Mouse (Mus musculus): ENCODE data around the gene St7. TPM values are rescaled to one million over a fixed set of nuclear protein-coding genes. Genes with fewer than 3 reads are reported as not detected.

St7 gene
- polyA plus RNA-seq, 1 experiment from 2014 or later = 13.8 TPM

GRCm38 (mm10) chr6:17914300-17914699 is 221.6 kb downstream of the St7 start:
- Histone ChIP-seq H3K27ac (no peak overlapping the region), H3K4me2 (no peak overlapping the region), H3K4me3 (no peak overlapping the region), H3K27me3 (replicated peaks) (no peaks in the 10 kb centered on the region), H3K4me1 (no peaks in the 10 kb centered on the region), H3K9ac (no peak overlapping the region), H3K9me3 (replicated peaks) (no peaks in the 10 kb centered on the region), H3K36me3 (no peaks in the 10 kb centered on the region)
- ATAC-seq = no peak
- 75% methylated on average over 3 of the region's 3 CpGs for WGBS (ENCODE audit: insufficient replicate concordance)

GRCm38 (mm10) chr6:17917233-17917632 is 224.5 kb downstream of the St7 start:
- H3K4me2 ChIP-seq = no peak overlapping the region
- H3K9ac ChIP-seq = no peak overlapping the region
- H3K4me1 ChIP-seq = no peaks in the 10 kb centered on the region
- peaks cover 2% of the 10 kb centered on the region; the same call in 1 of the 2 replicates for H3K36me3 ChIP-seq
- H3K27me3 ChIP-seq (replicated peaks) = no peaks in the 10 kb centered on the region
- H3K4me3 ChIP-seq = no peak overlapping the region
- ATAC-seq = no peak
- H3K9me3 ChIP-seq (replicated peaks) = no peaks in the 10 kb centered on the region
- no peak overlapping the region for H3K27ac ChIP-seq
- WGBS (ENCODE audit: insufficient replicate concordance) = 78% methylated on average over 4 of the region's 4 CpGs

GRCm38 (mm10) chr6:17922180-17922579 is 229.4 kb downstream of the St7 start:
- Histone ChIP-seq H3K4me3 (no peak overlapping the region), H3K27me3 (replicated peaks) (no peaks in the 10 kb centered on the region), H3K9me3 (replicated peaks) (no peaks in the 10 kb centered on the region), H3K36me3 (peaks cover 5% of the 10 kb centered on the region; the same call in 1 of the 2 replicates), H3K4me1 (no peaks in the 10 kb centered on the region), H3K27ac (no peak overlapping the region), H3K4me2 (no peak overlapping the region), H3K9ac (no peak overlapping the region)
- WGBS (ENCODE audit: insufficient replicate concordance) = 65% methylated on average over 1 of the region's 1 CpGs
- no peak for ATAC-seq

GRCm38 (mm10) chr6:17922967-17923366 is 230.2 kb downstream of the St7 start:
- no peak overlapping the region for H3K4me2 ChIP-seq
- 46% methylated on average over 3 of the region's 3 CpGs for WGBS (ENCODE audit: insufficient replicate concordance)
- no peaks in the 10 kb centered on the region for H3K27me3 ChIP-seq (replicated peaks)

GRCm38 (mm10) chr6:17923370-17923769 is 230.6 kb downstream of the St7 start:
- Histone ChIP-seq H3K4me2 (no peak overlapping the region), H3K9ac (no peak overlapping the region), H3K4me3 (no peak overlapping the region), H3K9me3 (replicated peaks) (no peaks in the 10 kb centered on the region), H3K27ac (no peak overlapping the region), H3K4me1 (no peaks in the 10 kb centered on the region), H3K36me3 (peaks cover 5% of the 10 kb centered on the region; the same call in 1 of the 2 replicates), H3K27me3 (replicated peaks) (no peaks in the 10 kb centered on the region)
- no peak for ATAC-seq
- WGBS (ENCODE audit: insufficient replicate concordance) = 57% methylated on average over 3 of the region's 3 CpGs

More at GRCm38 (mm10) chr6:17922967-17923366, 230.2 kb downstream of the St7 start:
- H3K9me3 ChIP-seq (replicated peaks) = no peaks in the 10 kb centered on the region
- H3K9ac ChIP-seq = no peak overlapping the region
- no peak for ATAC-seq
- H3K4me3 ChIP-seq = no peak overlapping the region
- no peaks in the 10 kb centered on the region for H3K4me1 ChIP-seq
- H3K36me3 ChIP-seq = peaks cover 5% of the 10 kb centered on the region; the same call in 1 of the 2 replicates
- no peak overlapping the region for H3K27ac ChIP-seq

GRCm38 (mm10) chr6:17923894-17924505 is 231.3 kb downstream of the St7 start:
- peaks cover 5% of the 10 kb centered on the region; the same call in 1 of the 2 replicates for H3K36me3 ChIP-seq
- H3K4me3 ChIP-seq = no peak overlapping the region
- 80% methylated on average over 10 of the region's 10 CpGs for WGBS (ENCODE audit: insufficient replicate concordance)
- no peak overlapping the region for H3K9ac ChIP-seq
- H3K4me2 ChIP-seq = no peak overlapping the region
- ATAC-seq = no peak
- no peaks in the 10 kb centered on the region for H3K4me1 ChIP-seq
- H3K27ac ChIP-seq = no peak overlapping the region
- no peaks in the 10 kb centered on the region for H3K9me3 ChIP-seq (replicated peaks)
- H3K27me3 ChIP-seq (replicated peaks) = no peaks in the 10 kb centered on the region

- no peak overlapping the region for H3K4me2 ChIP-seq
- WGBS (ENCODE audit: insufficient replicate concordance) = 28% methylated on average over 4 of the region's 4 CpGs
- H3K27ac ChIP-seq = no peak overlapping the region
- ATAC-seq = no peak
- H3K27me3 ChIP-seq (replicated peaks) = no peaks in the 10 kb centered on the region
- H3K36me3 ChIP-seq = peaks cover 5% of the 10 kb centered on the region; the same call in 1 of the 2 replicates
- no peak overlapping the region for H3K9ac ChIP-seq
- no peak overlapping the region for H3K4me3 ChIP-seq
- no peaks in the 10 kb centered on the region for H3K4me1 ChIP-seq
- no peaks in the 10 kb centered on the region for H3K9me3 ChIP-seq (replicated peaks)
Measured at GRCm38 (mm10) chr6:17925267-17925666, 232.5 kb downstream of the St7 start.

GRCm38 (mm10) chr6:17927746-17928145 is 235.0 kb downstream of the St7 start:
- 71% methylated on average over 11 of the region's 11 CpGs for WGBS (ENCODE audit: insufficient replicate concordance)
- H3K4me2 ChIP-seq = no peak overlapping the region
- ATAC-seq = no peak
- H3K9me3 ChIP-seq (replicated peaks) = no peaks in the 10 kb centered on the region
- H3K27ac ChIP-seq = no peak overlapping the region
- H3K4me1 ChIP-seq = no peaks in the 10 kb centered on the region
- no peak overlapping the region for H3K4me3 ChIP-seq
- H3K36me3 ChIP-seq = 0 out of 2 replicates have a peak, but pooled peaks cover 2% of the 10 kb centered on the region
- H3K27me3 ChIP-seq (replicated peaks) = no peaks in the 10 kb centered on the region
- no peak overlapping the region for H3K9ac ChIP-seq

GRCm38 (mm10) chr6:17931187-17931586 is 238.5 kb downstream of the St7 start:
- no peak overlapping the region for H3K9ac ChIP-seq
- H3K36me3 ChIP-seq = peaks cover 14% of the 10 kb centered on the region
- H3K27me3 ChIP-seq (replicated peaks) = no peaks in the 10 kb centered on the region
- no peak overlapping the region for H3K4me2 ChIP-seq
- H3K4me1 ChIP-seq = no peaks in the 10 kb centered on the region
- no peaks in the 10 kb centered on the region for H3K9me3 ChIP-seq (replicated peaks)
- ATAC-seq = no peak
- WGBS (ENCODE audit: insufficient replicate concordance) = 80% methylated on average over 2 of the region's 2 CpGs
- no peak overlapping the region for H3K4me3 ChIP-seq
- H3K27ac ChIP-seq = no peak overlapping the region

GRCm38 (mm10) chr6:17931835-17932234 is 239.1 kb downstream of the St7 start:
- no peak for ATAC-seq
- H3K4me3 ChIP-seq = no peak overlapping the region
- no peak overlapping the region for H3K4me2 ChIP-seq
- H3K27ac ChIP-seq = no peak overlapping the region
- H3K27me3 ChIP-seq (replicated peaks) = no peaks in the 10 kb centered on the region
- peaks cover 14% of the 10 kb centered on the region for H3K36me3 ChIP-seq
- 72% methylated on average over 7 of the region's 7 CpGs for WGBS (ENCODE audit: insufficient replicate concordance)
- no peak overlapping the region for H3K9ac ChIP-seq
- no peaks in the 10 kb centered on the region for H3K4me1 ChIP-seq
- no peaks in the 10 kb centered on the region for H3K9me3 ChIP-seq (replicated peaks)

- Histone ChIP-seq H3K4me2 (no peak overlapping the region), H3K27ac (no peak overlapping the region), H3K4me1 (peaks cover 3% of the 10 kb centered on the region), H3K27me3 (replicated peaks) (no peaks in the 10 kb centered on the region), H3K9ac (no peak overlapping the region), H3K36me3 (peaks cover 14% of the 10 kb centered on the region), H3K9me3 (replicated peaks) (no peaks in the 10 kb centered on the region), H3K4me3 (no peak overlapping the region)
- no peak for ATAC-seq
- 73% methylated on average over 8 of the region's 8 CpGs for WGBS (ENCODE audit: insufficient replicate concordance)
Measured at GRCm38 (mm10) chr6:17932806-17933205, 240.1 kb downstream of the St7 start.

- Histone ChIP-seq H3K27ac (no peak overlapping the region), H3K4me1 (peaks cover 26% of the 10 kb centered on the region), H3K4me2 (no peak overlapping the region), H3K9ac (no peak overlapping the region), H3K27me3 (replicated peaks) (no peaks in the 10 kb centered on the region), H3K9me3 (replicated peaks) (no peaks in the 10 kb centered on the region), H3K36me3 (peaks cover 14% of the 10 kb centered on the region), H3K4me3 (no peak overlapping the region)
- 42% methylated on average over 11 of the region's 11 CpGs for WGBS (ENCODE audit: insufficient replicate concordance)
- ATAC-seq = peak; percentile 85
Measured at GRCm38 (mm10) chr6:17938631-17939346, 246.1 kb downstream of the St7 start.
